Mouse (Mus musculus) kidney, embryonic 16.5 days (tissue): Measurements from ENCODE around the gene Kif7. TPM values are rescaled to one million over a fixed set of nuclear protein-coding genes. Genes with fewer than 3 reads are reported as not detected.

Source experiments
- ATAC-seq: fragments of 200-750 bp; cut with Nextera tagmentation; 2 replicates; pipeline ENCODE4 v1.8.0; 2017; ENCODE audit warnings: moderate TSS enrichment; ENCODE audit not compliant: low FRiP score, low TSS enrichment
- H3K27ac ChIP-seq: fragments of 300-500 bp; sonication (generic); 2 replicates; pipeline ENCODE4 v1.5.1; 2014; ENCODE audit warnings: low read length
- H3K27me3 ChIP-seq: fragments of 300-500 bp; sonication (generic); 2 replicates; pipeline ENCODE4 v1.6.1; 2014; ENCODE audit warnings: low read length, control low read depth, mixed read lengths; ENCODE audit not compliant: insufficient read depth
- H3K36me3 ChIP-seq: fragments of 300-500 bp; sonication (generic); 2 replicates; pipeline ENCODE4 v1.6.1; 2014; ENCODE audit warnings: low read length, control low read depth, mixed read lengths; ENCODE audit not compliant: insufficient read depth
- H3K4me1 ChIP-seq: fragments of 300-500 bp; sonication (generic); 2 replicates; pipeline ENCODE4 v1.6.1; 2014; ENCODE audit warnings: low read length, control low read depth, mixed read lengths; ENCODE audit not compliant: insufficient read depth
- H3K4me2 ChIP-seq: fragments of 300-500 bp; sonication (generic); replicated peaks from 2 replicates; pipeline ENCODE4 v1.6.1; 2014; ENCODE audit warnings: low read depth, low read length
- H3K4me3 ChIP-seq: fragments of 300-500 bp; sonication (generic); 2 replicates; pipeline ENCODE4 v1.5.1; 2014; ENCODE audit warnings: mild to moderate bottlenecking, low read length
- H3K9ac ChIP-seq: fragments of 300-500 bp; sonication (generic); replicated peaks from 2 replicates; pipeline ENCODE4 v1.6.1; 2014; ENCODE audit warnings: low read length
- H3K9me3 ChIP-seq: fragments of 300-500 bp; sonication (generic); 2 replicates; pipeline ENCODE4 v1.6.1; 2016; ENCODE audit warnings: low read length, control low read depth
- WGBS: fragments of 180-500 bp; shearing (Covaris S2); extraction: QIAGEN DNeasy Blood & Tissue Kit; methylation state at CpG from one replicate; pipeline ENCODE4 v1.1.7; 2014; 5-methylcytosine and 5-hydroxymethylcytosine counted together
- polyA plus RNA-seq: library from polyadenylated mRNA; unstranded; fragments of >200 nt; fragmentation: Nextera tagmentation; extraction: Ambion mirVana; gene quantifications from 2 replicates; pipeline ENCODE4 v1.2.1, GENCODE M21; 2015

Kif7 gene
- polyA plus RNA-seq, 1 experiment from 2014 or later = 4.4 TPM

DNA sequence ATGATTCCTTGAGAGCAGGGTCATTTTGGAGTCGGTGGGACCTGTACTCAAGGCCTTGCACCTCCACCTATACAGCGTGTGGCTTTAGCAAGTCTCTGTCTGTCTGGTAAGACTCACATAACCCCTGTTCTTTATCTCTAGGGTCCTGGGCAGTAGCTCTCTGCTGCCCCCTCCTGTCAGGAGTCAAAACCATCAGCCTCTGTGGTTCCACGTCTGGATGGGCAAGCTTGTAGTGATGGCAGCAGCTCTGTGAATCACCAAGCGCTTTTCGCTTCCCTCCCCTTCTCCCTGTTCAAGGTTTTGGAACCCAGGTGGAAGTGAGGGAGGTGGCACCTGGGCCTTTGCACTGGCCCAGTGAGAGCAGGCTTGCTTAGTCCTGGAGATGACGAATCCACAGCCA, 12.7 kb upstream of the Kif7 start:
- H3K27me3 ChIP-seq = no peaks in the 10 kb centered on the region; the same call in 1 of the 2 replicates
- ATAC-seq = 0 out of 2 replicates have a peak, but pooled peaks have one; percentile 29

DNA sequence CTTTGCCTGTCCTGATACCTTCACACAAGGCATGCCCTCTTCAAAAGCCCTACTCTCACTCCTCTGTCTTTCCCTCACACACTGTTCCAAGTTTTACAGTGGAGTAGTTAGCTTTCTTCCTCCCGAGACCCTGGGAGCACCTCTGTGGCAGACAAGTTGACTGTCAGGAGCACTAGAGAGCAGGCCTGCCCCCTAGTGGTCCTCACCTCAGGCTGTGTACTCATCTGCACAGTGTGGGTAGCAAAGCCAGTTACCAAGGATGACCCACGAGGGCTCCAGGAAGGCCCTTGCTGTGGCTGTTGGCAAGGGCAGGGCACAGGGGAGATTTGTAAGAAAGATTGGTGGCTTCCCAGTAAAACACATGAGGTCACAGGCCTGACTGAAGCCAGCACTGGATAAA, 11.6 kb upstream of the Kif7 start:
- Histone ChIP-seq H3K4me1 (0 out of 2 replicates have a peak, but pooled peaks cover under 1% of the 10 kb centered on the region), H3K4me2 (no peak overlapping the region), H3K9ac (no peak overlapping the region), H3K4me3 (no peak overlapping the region), H3K27ac (no peak overlapping the region), H3K9me3 (no peaks in the 10 kb centered on the region), H3K27me3 (peaks cover 7% of the 10 kb centered on the region), H3K36me3 (no peaks in the 10 kb centered on the region)
- 12% methylated on average over 2 of the region's 2 CpGs for WGBS
- ATAC-seq = no peak

More for the DNA sequence above, 12.7 kb upstream of the Kif7 start:
- no peak overlapping the region for H3K4me3 ChIP-seq
- 29% methylated on average over 6 of the region's 6 CpGs for WGBS
- H3K4me1 ChIP-seq = no peaks in the 10 kb centered on the region
- no peak overlapping the region for H3K9ac ChIP-seq
- H3K9me3 ChIP-seq = no peaks in the 10 kb centered on the region
- H3K27ac ChIP-seq = no peak overlapping the region
- H3K4me2 ChIP-seq = no peak overlapping the region
- no peaks in the 10 kb centered on the region for H3K36me3 ChIP-seq

DNA sequence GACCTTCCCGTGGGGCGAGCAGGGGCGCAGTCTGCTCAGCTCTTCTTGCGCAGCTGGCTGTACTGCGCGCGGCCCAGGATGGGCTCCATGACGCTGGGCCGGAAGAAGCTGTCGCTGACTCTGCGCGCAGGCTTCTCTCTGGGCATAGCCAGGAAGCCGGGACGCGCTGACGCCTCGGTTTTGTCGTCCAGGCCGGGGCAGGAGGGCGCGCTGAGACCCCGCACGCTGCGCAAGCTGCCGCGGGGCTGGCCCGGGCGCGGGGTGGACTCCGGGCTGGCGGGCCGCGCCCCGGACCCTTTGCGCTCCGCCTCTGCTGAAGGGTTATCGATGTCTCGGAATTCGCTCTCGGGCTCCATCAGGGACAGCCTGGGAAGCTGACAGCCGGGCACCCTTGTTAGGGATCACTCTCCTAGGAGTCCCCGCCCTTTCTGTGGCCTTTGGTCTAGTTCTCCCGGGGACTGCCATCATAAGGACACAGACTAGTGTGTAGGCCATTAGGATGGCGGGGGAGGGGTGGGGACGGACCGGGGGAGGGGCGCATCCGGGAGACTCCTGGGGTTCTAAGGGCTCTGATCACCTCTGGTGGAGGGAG, 6.0 kb upstream of the Kif7 start:
- H3K27me3 ChIP-seq = peaks cover 17% of the 10 kb centered on the region
- peak; percentile 83 for ATAC-seq
- no peaks in the 10 kb centered on the region for H3K9me3 ChIP-seq
- peaks cover 10% of the 10 kb centered on the region; the same call in 1 of the 2 replicates for H3K4me1 ChIP-seq
- under 1% methylated on average over 47 of the region's 48 CpGs for WGBS
- H3K4me2 ChIP-seq = peak overlapping the region; percentile 89
- H3K4me3 ChIP-seq = peak overlapping the region; percentile 64
- H3K36me3 ChIP-seq = no peaks in the 10 kb centered on the region
- H3K9ac ChIP-seq = peak overlapping the region; percentile 72
- no peak overlapping the region; the same call in 1 of the 2 replicates for H3K27ac ChIP-seq

DNA sequence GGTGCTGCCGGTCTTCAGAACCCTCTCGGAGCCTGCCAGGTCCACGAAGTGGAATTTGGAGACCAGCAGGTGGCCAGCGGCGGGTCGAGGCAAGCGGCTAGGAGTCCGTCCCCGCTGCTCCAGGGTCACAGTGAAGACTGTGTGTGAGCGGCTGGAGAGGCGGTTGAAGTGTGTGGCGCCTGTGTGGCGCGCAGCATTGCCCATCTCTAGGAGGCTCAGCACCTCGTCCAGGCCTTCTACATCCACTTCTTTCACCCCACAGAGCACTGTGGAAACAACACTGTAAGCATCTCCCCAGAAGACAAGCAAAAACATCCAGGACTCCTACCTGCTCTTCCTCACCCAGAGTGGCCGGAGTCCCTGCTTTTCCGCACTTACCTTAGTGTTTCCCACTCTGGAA, 4.7 kb downstream of the Kif7 start:
- Histone ChIP-seq H3K36me3 (no peaks in the 10 kb centered on the region), H3K4me1 (peaks cover 7% of the 10 kb centered on the region), H3K9me3 (no peaks in the 10 kb centered on the region), H3K4me2 (peak overlapping the region; percentile 80), H3K9ac (no peak overlapping the region), H3K27ac (no peak overlapping the region), H3K4me3 (no peak overlapping the region; the same call in 1 of the 2 replicates), H3K27me3 (peaks cover 13% of the 10 kb centered on the region; the same call in 1 of the 2 replicates)
- ATAC-seq = no peak
- 48% methylated on average over 17 of the region's 17 CpGs for WGBS

DNA sequence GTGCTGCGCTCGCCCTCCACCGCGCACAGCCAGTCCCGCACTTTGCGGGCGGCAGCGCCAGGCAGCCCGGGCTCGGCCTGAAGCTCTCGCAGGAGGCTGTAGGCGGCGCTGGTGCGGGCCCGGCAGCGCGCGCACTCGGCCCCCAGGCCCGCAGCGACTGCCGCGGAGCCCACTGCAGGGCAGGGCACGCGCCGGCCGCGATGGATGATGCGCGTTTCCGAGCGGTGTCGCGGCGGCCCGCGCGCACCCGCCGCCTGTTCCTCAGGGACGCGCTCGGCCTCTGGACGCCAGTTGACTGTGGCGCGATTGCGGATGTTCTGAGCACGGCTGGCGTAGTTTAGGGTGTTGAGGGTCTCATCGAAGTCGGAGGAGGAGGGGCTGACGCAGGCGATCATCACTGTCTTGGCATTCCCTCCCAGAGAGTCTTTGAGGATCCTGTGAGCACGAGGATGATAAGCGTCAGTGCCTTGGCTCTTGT, 5.4 kb downstream of the Kif7 start:
- Histone ChIP-seq H3K36me3 (no peaks in the 10 kb centered on the region), H3K4me2 (peak overlapping the region; percentile 80), H3K4me3 (peak overlapping the region; percentile 49), H3K4me1 (peaks cover 7% of the 10 kb centered on the region), H3K27me3 (peaks cover 13% of the 10 kb centered on the region; the same call in 1 of the 2 replicates), H3K27ac (no peak overlapping the region), H3K9me3 (no peaks in the 10 kb centered on the region), H3K9ac (peak overlapping the region; percentile 57)
- WGBS = 2% methylated on average over 55 of the region's 55 CpGs
- ATAC-seq = peak; percentile 85

DNA sequence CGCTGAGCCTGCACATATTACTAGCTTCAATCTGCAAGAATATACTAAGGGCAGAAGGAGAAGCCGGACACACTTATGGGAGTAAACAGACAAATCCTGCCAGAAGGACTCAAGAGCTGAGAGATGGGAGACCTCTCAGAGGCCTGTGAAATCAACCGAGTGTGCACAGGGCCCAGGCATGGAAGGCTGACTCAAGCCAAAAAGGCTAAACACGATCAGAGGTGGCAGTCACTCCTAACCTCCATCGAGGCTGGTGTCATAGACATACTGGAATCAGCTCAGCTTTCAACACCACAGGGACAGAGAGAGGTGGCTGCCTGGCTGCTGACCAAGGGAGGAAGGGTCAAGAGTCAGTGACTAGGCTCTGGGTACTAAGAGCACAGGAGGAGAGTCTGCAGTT, 10.3 kb downstream of the Kif7 start:
- Histone ChIP-seq H3K27me3 (peaks cover 4% of the 10 kb centered on the region; the same call in 1 of the 2 replicates), H3K9ac (no peak overlapping the region), H3K27ac (no peak overlapping the region), H3K4me2 (no peak overlapping the region), H3K4me3 (no peak overlapping the region), H3K36me3 (peaks cover 32% of the 10 kb centered on the region), H3K9me3 (no peaks in the 10 kb centered on the region), H3K4me1 (no peaks in the 10 kb centered on the region)
- ATAC-seq = no peak
- WGBS = 78% methylated on average over 5 of the region's 5 CpGs

DNA sequence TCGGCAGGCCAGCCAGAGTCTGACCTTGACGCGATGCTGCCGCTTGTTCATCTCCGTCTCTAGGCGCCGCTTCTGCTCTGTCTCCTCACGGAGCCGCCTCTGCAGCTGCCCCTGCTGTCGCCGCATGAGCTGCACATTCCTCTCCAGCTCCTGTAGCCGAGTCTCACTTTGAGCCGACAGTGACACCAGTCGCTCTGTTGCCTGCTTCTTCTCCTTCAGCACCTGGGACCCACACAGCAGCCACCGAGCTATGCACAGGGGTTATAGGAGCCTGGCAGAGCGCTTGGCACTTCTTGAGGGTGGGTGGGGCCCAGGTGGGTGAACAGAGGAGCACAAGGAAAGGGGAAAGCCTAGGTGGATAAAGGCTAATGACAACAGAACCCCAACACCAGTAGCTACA, 12.8 kb downstream of the Kif7 start:
- Histone ChIP-seq H3K4me2 (no peak overlapping the region), H3K4me3 (no peak overlapping the region), H3K36me3 (peaks cover 53% of the 10 kb centered on the region), H3K27me3 (no peaks in the 10 kb centered on the region), H3K4me1 (no peaks in the 10 kb centered on the region), H3K9me3 (no peaks in the 10 kb centered on the region), H3K27ac (no peak overlapping the region), H3K9ac (no peak overlapping the region)
- 88% methylated on average over 16 of the region's 16 CpGs for WGBS
- ATAC-seq = no peak

DNA sequence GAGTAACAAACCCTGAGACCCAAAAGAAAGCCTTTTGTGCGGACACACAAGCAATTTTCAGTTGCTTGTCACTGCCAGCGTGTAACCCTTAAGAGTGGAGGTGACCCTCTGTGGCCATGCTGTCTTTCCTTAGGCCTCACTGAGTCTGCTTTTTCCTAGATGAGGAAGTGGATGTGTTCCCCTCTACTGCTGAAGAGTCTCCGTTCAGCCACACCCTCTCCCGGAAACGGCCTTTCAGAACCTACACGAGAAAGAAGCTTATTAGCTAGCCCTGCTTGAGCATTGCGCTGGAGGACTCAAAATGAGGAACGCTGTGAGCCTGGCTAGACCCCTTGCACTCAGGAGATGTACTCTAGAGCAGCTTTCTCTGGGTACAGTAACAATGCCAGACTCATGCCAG, 19.0 kb downstream of the Kif7 start:
- Histone ChIP-seq H3K36me3 (peaks cover 83% of the 10 kb centered on the region), H3K4me1 (no peaks in the 10 kb centered on the region), H3K9ac (no peak overlapping the region), H3K4me3 (no peak overlapping the region), H3K9me3 (no peaks in the 10 kb centered on the region), H3K4me2 (no peak overlapping the region), H3K27me3 (no peaks in the 10 kb centered on the region), H3K27ac (no peak overlapping the region)
- 90% methylated on average over 8 of the region's 8 CpGs for WGBS
- ATAC-seq = no peak

DNA sequence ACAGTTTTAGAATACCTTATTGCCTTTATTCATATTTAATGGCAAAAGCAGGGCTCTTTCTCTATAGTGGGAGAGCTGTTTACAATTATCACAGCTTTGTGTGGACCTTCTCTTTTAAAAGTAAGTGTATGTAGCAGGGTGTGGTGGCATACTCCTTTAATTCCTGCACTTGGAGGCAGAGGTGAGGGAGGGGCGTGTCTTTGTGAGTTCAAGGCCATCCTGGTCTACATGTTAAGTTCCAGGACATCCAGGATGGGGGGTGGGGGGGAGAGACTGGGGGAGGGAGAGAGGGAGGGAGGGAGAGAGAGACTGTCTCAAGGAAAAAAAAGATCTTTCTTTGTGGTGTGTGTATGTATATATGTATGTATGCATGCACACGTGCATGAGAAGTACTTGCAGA, 35.3 kb downstream of the Kif7 start:
- Histone ChIP-seq H3K27me3 (no peaks in the 10 kb centered on the region), H3K4me3 (no peak overlapping the region), H3K9ac (no peak overlapping the region), H3K27ac (no peak overlapping the region), H3K36me3 (peaks cover 71% of the 10 kb centered on the region), H3K4me1 (no peaks in the 10 kb centered on the region), H3K4me2 (no peak overlapping the region), H3K9me3 (no peaks in the 10 kb centered on the region)
- 98% methylated on average over 2 of the region's 2 CpGs for WGBS
- no peak for ATAC-seq

DNA sequence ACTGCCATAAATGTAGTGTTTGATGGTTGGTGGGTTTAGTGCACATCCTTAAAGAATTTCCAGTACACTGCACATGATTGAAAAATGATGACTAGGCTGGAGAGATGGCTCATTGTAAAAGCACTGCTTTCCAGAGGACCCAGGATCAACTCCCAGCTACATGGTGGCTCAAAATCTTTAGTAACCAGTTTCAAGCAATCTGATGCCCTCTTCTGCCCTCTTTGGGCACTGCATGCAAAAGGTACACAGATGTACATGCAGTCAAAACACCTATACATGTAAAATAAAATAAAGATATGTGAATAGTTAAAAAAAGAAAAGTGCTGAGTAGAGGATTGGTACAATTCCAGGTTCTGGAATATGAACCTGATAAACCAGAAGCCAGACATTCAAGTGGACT, 36.3 kb downstream of the Kif7 start:
- no peak for ATAC-seq
- H3K4me3 ChIP-seq = no peak overlapping the region
- H3K4me2 ChIP-seq = no peak overlapping the region
- no peaks in the 10 kb centered on the region for H3K9me3 ChIP-seq
- H3K27me3 ChIP-seq = no peaks in the 10 kb centered on the region
- H3K36me3 ChIP-seq = peaks cover 68% of the 10 kb centered on the region
- no peak overlapping the region for H3K27ac ChIP-seq
- no peak overlapping the region for H3K9ac ChIP-seq
- no peaks in the 10 kb centered on the region for H3K4me1 ChIP-seq
